Mouse (Mus musculus): ENCODE results near the gene Syne3. TPM values are rescaled to one million over a fixed set of nuclear protein-coding genes. Genes with fewer than 3 reads are reported as not detected.

The Syne3 gene
- total and polyA plus RNA-seq, 3 experiments = 4.9 to 10.7 TPM; not detected in 1

DNA sequence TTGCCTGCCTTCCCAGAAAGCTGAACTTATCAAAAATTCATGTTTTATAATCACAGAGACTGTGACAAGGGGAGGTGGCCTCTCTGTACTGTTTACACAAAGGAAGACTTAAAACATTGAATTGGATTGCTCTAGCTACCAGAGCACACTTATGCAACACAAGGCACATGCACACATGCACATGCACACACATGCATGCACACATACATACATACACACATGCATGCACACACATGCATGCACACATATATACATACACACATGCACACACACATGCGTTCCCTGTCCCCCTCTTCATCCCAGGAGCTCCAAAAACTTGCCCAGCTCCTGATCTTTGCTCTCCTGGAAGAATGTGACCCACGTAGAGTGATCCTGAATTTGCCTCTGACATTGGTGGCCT is 83.8 kb downstream of the Syne3 start:
- H3K79me2 ChIP-seq (ENCODE audit: control insufficient read depth, insufficient read depth, low read length, poor library complexity) = no peaks in the 10 kb centered on the region
- H3K27me3 ChIP-seq (ENCODE audit: control insufficient read depth in 1 of 2, insufficient read depth in 2 of 2, low read length in 2 of 2) = no peaks in the 10 kb centered on the region
- H3K4me1 ChIP-seq (ENCODE audit: control insufficient read depth in 1 of 2, insufficient read depth in 2 of 2, low read length in 2 of 2) = no peaks in the 10 kb centered on the region
- no peak overlapping the region for H3K27ac ChIP-seq (ENCODE audit: control insufficient read depth, low read depth, low read length)
- H3K4me3 ChIP-seq (ENCODE audit: control insufficient read depth in 1 of 2, insufficient read depth in 1 of 2, low read depth in 2 of 2, low read length in 2 of 2) = no peak overlapping the region
- no peak for DNase-seq (ENCODE audit: low read depth, low spot score)
- TF ChIP-seq SIN3A (IDR thresholded peaks at IDR 0.05; ENCODE audit: low read length) = no peak
- no peak for TF ChIP-seq ETS1 (IDR thresholded peaks at IDR 0.05; ENCODE audit: low read depth, low read length)
- TF ChIP-seq RAD21 (IDR thresholded peaks at IDR 0.05; ENCODE audit: low read depth, low read length) = no peak
- peak; percentile 60; the same call in 1 of the 2 replicates for TF ChIP-seq POLR2AphosphoS5 (IDR thresholded peaks at IDR 0.05; ENCODE audit: borderline replicate concordance, low read depth, low read length)
- no peak for TF ChIP-seq UBTF (IDR thresholded peaks at IDR 0.05; ENCODE audit: borderline replicate concordance, insufficient read depth, low read depth, low read length)
- H3K9me3 ChIP-seq (replicated peaks; ENCODE audit: insufficient read depth, low read length) = no peaks in the 10 kb centered on the region
- no peaks in the 10 kb centered on the region for H3K36me3 ChIP-seq (ENCODE audit: control insufficient read depth in 1 of 2, insufficient read depth in 2 of 2, low read length in 2 of 2)
- no peak overlapping the region for H3K9ac ChIP-seq (ENCODE audit: control insufficient read depth, low read depth, low read length, poor library complexity, severe bottlenecking)

DNA sequence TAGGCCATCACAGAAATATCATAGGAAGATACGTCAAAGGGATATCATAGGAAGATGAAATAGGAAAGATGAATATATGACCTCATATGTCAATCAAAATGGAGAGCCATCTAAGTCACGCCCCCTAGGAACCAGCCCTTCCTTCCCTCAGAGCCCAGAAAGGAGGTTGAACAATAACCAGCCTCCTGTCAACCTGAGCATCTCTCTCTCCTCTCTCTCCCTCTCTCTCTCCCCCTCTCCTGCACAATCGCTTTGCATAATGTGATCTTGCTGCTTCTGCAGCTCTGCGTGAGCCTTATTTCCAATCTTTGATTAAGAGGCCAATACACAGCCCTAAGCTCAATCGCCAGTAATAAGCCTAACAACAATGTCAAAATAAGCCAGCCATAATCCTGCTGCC is 84.6 kb downstream of the Syne3 start:
- no peaks in the 10 kb centered on the region for H3K36me3 ChIP-seq (ENCODE audit: control insufficient read depth in 1 of 2, insufficient read depth in 2 of 2, low read length in 2 of 2)
- no peak overlapping the region for H3K9ac ChIP-seq (ENCODE audit: control insufficient read depth, low read depth, low read length, poor library complexity, severe bottlenecking)
- no peak overlapping the region for H3K4me3 ChIP-seq (ENCODE audit: control insufficient read depth in 1 of 2, insufficient read depth in 1 of 2, low read depth in 2 of 2, low read length in 2 of 2)
- no peaks in the 10 kb centered on the region for H3K9me3 ChIP-seq (replicated peaks; ENCODE audit: insufficient read depth, low read length)
- no peak overlapping the region for H3K27ac ChIP-seq (ENCODE audit: control insufficient read depth, low read depth, low read length)
- no peaks in the 10 kb centered on the region for H3K79me2 ChIP-seq (ENCODE audit: control insufficient read depth, insufficient read depth, low read length, poor library complexity)
- H3K4me1 ChIP-seq (ENCODE audit: control insufficient read depth in 1 of 2, insufficient read depth in 2 of 2, low read length in 2 of 2) = no peaks in the 10 kb centered on the region
- DNase-seq (ENCODE audit: low read depth, low spot score) = no peak
- TF ChIP-seq SMC3 (IDR thresholded peaks at IDR 0.05; ENCODE audit: low read depth, low read length) = no peak
- TF ChIP-seq UBTF (IDR thresholded peaks at IDR 0.05; ENCODE audit: borderline replicate concordance, insufficient read depth, low read depth, low read length) = no peak
- TF ChIP-seq CHD2 (IDR thresholded peaks at IDR 0.05; ENCODE audit: low read length) = no peak
- TF ChIP-seq POLR2A (IDR thresholded peaks at IDR 0.05; ENCODE audit: control insufficient read depth in 1 of 2, insufficient read depth in 1 of 2, low read depth in 1 of 2, low read length in 2 of 2, poor library complexity in 1 of 2) = no peak
- TF ChIP-seq GABPA (IDR thresholded peaks at IDR 0.05; ENCODE audit: low read depth, low read length) = no peak
- no peak for TF ChIP-seq POLR2AphosphoS2 (IDR thresholded peaks at IDR 0.05; ENCODE audit: low read length)
- no peak for TF ChIP-seq TCF12 (IDR thresholded peaks at IDR 0.05; ENCODE audit: low read depth, low read length)
- no peak for TF ChIP-seq MXI1 (IDR thresholded peaks at IDR 0.05; ENCODE audit: low read depth, low read length)
- TF ChIP-seq ZKSCAN1 (IDR thresholded peaks at IDR 0.05; ENCODE audit: low read depth, low read length) = no peak
- TF ChIP-seq MYB (IDR thresholded peaks at IDR 0.05; ENCODE audit: low read depth, low read length) = no peak
- no peak for TF ChIP-seq NRF1 (IDR thresholded peaks at IDR 0.05; ENCODE audit: insufficient read depth, low read depth, low read length, poor library complexity, severe bottlenecking)
- no peaks in the 10 kb centered on the region for H3K27me3 ChIP-seq (ENCODE audit: control insufficient read depth in 1 of 2, insufficient read depth in 2 of 2, low read length in 2 of 2)

DNA sequence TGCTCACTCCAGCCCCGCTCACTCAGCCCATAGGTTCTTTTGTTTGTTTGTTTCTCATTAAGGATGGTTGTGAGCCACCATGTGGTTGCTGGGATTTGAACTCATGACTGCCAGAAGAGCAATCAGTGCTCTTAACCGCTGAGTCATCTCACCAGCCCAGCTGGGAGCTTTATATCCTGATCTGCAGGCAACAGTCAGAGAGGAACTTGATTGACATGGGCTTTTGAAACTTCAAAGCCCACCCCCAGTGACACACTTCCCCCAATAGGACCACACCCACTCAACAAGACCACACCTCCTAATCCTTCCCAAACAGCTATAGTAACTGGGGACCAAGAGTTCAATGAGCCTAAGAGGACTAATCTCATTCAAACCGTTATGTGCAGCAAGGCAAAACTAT is 85.1 kb downstream of the Syne3 start:
- TF ChIP-seq RCOR1 (IDR thresholded peaks at IDR 0.05; ENCODE audit: low read depth, low read length) = no peak
- TF ChIP-seq CHD1 (IDR thresholded peaks at IDR 0.05; ENCODE audit: low read depth, low read length) = no peak
- TF ChIP-seq MAFK (IDR thresholded peaks at IDR 0.05; ENCODE audit: borderline replicate concordance, low read depth, low read length) = no peak
- no peak for TF ChIP-seq UBTF (IDR thresholded peaks at IDR 0.05; ENCODE audit: borderline replicate concordance, insufficient read depth, low read depth, low read length)
- TF ChIP-seq POLR2A (IDR thresholded peaks at IDR 0.05; ENCODE audit: control insufficient read depth in 1 of 2, insufficient read depth in 1 of 2, low read depth in 1 of 2, low read length in 2 of 2, poor library complexity in 1 of 2) = no peak
- TF ChIP-seq TCF12 (IDR thresholded peaks at IDR 0.05; ENCODE audit: low read depth, low read length) = no peak
- no peak for TF ChIP-seq POLR2AphosphoS2 (IDR thresholded peaks at IDR 0.05; ENCODE audit: low read length)
- no peak for TF ChIP-seq BHLHE40 (IDR thresholded peaks at IDR 0.05; ENCODE audit: borderline replicate concordance, low read depth, low read length)
- TF ChIP-seq USF2 (IDR thresholded peaks at IDR 0.05; ENCODE audit: borderline replicate concordance in 1 of 2, insufficient read depth in 1 of 2, low read depth in 1 of 2, low read length in 2 of 2) = no peak
- no peak for TF ChIP-seq NRF1 (IDR thresholded peaks at IDR 0.05; ENCODE audit: insufficient read depth, low read depth, low read length, poor library complexity, severe bottlenecking)
- no peak for TF ChIP-seq ETS1 (IDR thresholded peaks at IDR 0.05; ENCODE audit: low read depth, low read length)
- TF ChIP-seq SMC3 (IDR thresholded peaks at IDR 0.05; ENCODE audit: low read depth, low read length) = no peak
- no peak for TF ChIP-seq RAD21 (IDR thresholded peaks at IDR 0.05; ENCODE audit: low read depth, low read length)
- TF ChIP-seq MAX (IDR thresholded peaks at IDR 0.05; ENCODE audit: low read length) = no peak
- Histone ChIP-seq H3K36me3 (ENCODE audit: control insufficient read depth in 1 of 2, insufficient read depth in 2 of 2, low read length in 2 of 2) (no peaks in the 10 kb centered on the region), H3K4me1 (ENCODE audit: control insufficient read depth in 1 of 2, insufficient read depth in 2 of 2, low read length in 2 of 2) (no peaks in the 10 kb centered on the region), H3K9ac (ENCODE audit: control insufficient read depth, low read depth, low read length, poor library complexity, severe bottlenecking) (no peak overlapping the region), H3K27ac (ENCODE audit: control insufficient read depth, low read depth, low read length) (no peak overlapping the region), H3K27me3 (ENCODE audit: control insufficient read depth in 1 of 2, insufficient read depth in 2 of 2, low read length in 2 of 2) (no peaks in the 10 kb centered on the region), H3K9me3 (replicated peaks; ENCODE audit: insufficient read depth, low read length) (no peaks in the 10 kb centered on the region), H3K79me2 (ENCODE audit: control insufficient read depth, insufficient read depth, low read length, poor library complexity) (no peaks in the 10 kb centered on the region), H3K4me3 (ENCODE audit: control insufficient read depth in 1 of 2, insufficient read depth in 1 of 2, low read depth in 2 of 2, low read length in 2 of 2) (no peak overlapping the region)
- DNase-seq (ENCODE audit: low read depth, low spot score) = no peak
